Mouse (Mus musculus) heart, adult 2 months (tissue): ENCODE results near the gene Mgarp. TPM values are rescaled to one million over a fixed set of nuclear protein-coding genes. Genes with fewer than 3 reads are reported as not detected.
A peak's percentile ranks its signal among the peaks of the same experiment; 100 is the strongest.

Experiments used
- DNase-seq, 2 experiments: peaks; one replicate each; pipeline ENCODE4 v3.0.0; 2021
- H3K27ac ChIP-seq: fragments of 200-600 bp; 2 replicates; pipeline ENCODE4 v1.8.1; 2022
- H3K27me3 ChIP-seq: fragments of 200-500 bp; 2 replicates; pipeline ENCODE4 v1.6.1; 2012; ENCODE audit warnings: mild to moderate bottlenecking, low read length, inconsistent platforms, mixed read lengths; ENCODE audit not compliant: control insufficient read depth, insufficient read depth
- H3K36me3 ChIP-seq: fragments of 200-500 bp; 2 replicates; pipeline ENCODE4 v1.6.1; 2012; ENCODE audit warnings: low read length, inconsistent platforms; ENCODE audit not compliant: control insufficient read depth, insufficient read depth
- H3K4me1 ChIP-seq: fragments of 200-500 bp; 2 replicates; pipeline ENCODE4 v1.6.1; 2011; ENCODE audit warnings: low read length; ENCODE audit not compliant: control insufficient read depth, insufficient read depth
- H3K4me3 ChIP-seq: fragments of 200-600 bp; 2 replicates; pipeline ENCODE4 v1.8.1; 2022
- H3K79me2 ChIP-seq: fragments of 200-500 bp; replicated peaks from 2 replicates; pipeline ENCODE4 v1.6.1; 2012; ENCODE audit warnings: mild to moderate bottlenecking, inconsistent platforms, low read length, moderate library complexity, mixed read lengths; ENCODE audit not compliant: control insufficient read depth, insufficient read depth
- H3K9ac ChIP-seq: fragments of 200-500 bp; 2 replicates; pipeline ENCODE4 v1.6.1; 2012; ENCODE audit warnings: low read depth, mild to moderate bottlenecking, control low read depth, inconsistent platforms, low read length, mixed read lengths
- CTCF ChIP-seq: fragments of 200-600 bp; IDR thresholded peaks from 2 replicates; pipeline ENCODE4 v1.8.1; 2022; ENCODE audit warnings: antibody characterized with exemption, mild to moderate bottlenecking, moderate library complexity
- EP300 ChIP-seq: fragments of 200-500 bp; IDR thresholded peaks from 2 replicates; pipeline ENCODE4 v1.6.1; 2011; ENCODE audit warnings: low read depth, low read length, control low read depth; ENCODE audit not compliant: insufficient read depth
- POLR2A ChIP-seq: fragments of 200-500 bp; IDR thresholded peaks from 2 replicates; pipeline ENCODE4 v1.6.1; 2011; ENCODE audit warnings: mild to moderate bottlenecking, low read depth, low read length, control low read depth; ENCODE audit not compliant: insufficient read depth
- WGBS: fragments of 180-500 bp; shearing (Covaris S2); methylation state at CpG from one replicate; pipeline ENCODE4 v1.1.7; 2018; 5-methylcytosine and 5-hydroxymethylcytosine counted together
- intact Hi-C: fragments of 180-260 bp; cut with DNase I; formaldehyde crosslinking; loops from one replicate; pipeline ENCODE4 v1.15.1; 2025
- polyA plus RNA-seq: library from polyadenylated mRNA; depleted of rRNA; stranded (reverse); fragments of >200 nt; gene quantifications from 2 replicates; pipeline ENCODE4 v1.2.3, GENCODE M21; 2012
- total RNA-seq, 2 experiments: library from RNA; stranded (reverse); gene quantifications; 2 replicates each; pipeline ENCODE4 v1.2.3; 2021

Gene Mgarp
- total and polyA plus RNA-seq, 3 experiments, result 0.12 to 0.70 TPM; not detected in 1

- H3K4me3 ChIP-seq, result no peak overlapping the region
- no peak for DNase-seq
- 85% methylated on average over 12 of the region's 12 CpGs for WGBS
- no peak overlapping the region for H3K27ac ChIP-seq
- TF ChIP-seq CTCF (no peak), POLR2A (no peak), EP300 (no peak)
- intact Hi-C loops, result no loop called here
- H3K9ac ChIP-seq, result no peak overlapping the region
- H3K79me2 ChIP-seq, result no peaks in the 10 kb centered on the region
- no peaks in the 10 kb centered on the region for H3K36me3 ChIP-seq
- no peaks in the 10 kb centered on the region for H3K27me3 ChIP-seq
- H3K4me1 ChIP-seq, result no peaks in the 10 kb centered on the region; the same call in 1 of the 2 replicates
Observed at GRCm38 (mm10) chr3:51383409-51383808, 13.1 kb downstream of the Mgarp start.

DNA sequence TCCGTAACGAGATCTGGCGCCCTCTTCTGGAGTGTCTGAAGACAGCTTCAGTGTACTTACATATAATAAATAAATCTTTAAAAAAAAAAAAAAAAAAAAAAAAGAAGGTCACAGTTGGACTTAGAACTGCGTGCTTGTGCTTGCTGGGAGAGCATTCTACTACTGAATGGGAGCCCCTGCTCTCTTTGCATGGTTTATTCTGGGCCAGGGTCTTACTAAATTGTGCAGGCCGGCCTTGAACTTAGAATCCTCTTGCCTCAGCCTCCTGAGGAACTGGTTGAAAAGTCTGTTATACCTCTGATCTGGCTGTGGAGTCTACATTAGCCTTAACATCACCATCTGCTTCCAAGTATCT, 15.9 kb downstream of the Mgarp start:
- H3K4me1 ChIP-seq, result no peaks in the 10 kb centered on the region; the same call in 1 of the 2 replicates
- no peak for DNase-seq
- intact Hi-C loops, result no loop called here
- no peak overlapping the region for H3K4me3 ChIP-seq
- H3K36me3 ChIP-seq, result no peaks in the 10 kb centered on the region
- H3K9ac ChIP-seq, result no peak overlapping the region
- no peaks in the 10 kb centered on the region for H3K27me3 ChIP-seq
- H3K27ac ChIP-seq, result peak overlapping the region; percentile 31
- no peaks in the 10 kb centered on the region for H3K79me2 ChIP-seq
- WGBS, result 55% methylated on average over 5 of the region's 5 CpGs
- TF ChIP-seq CTCF, result no peak; the same call in none of the 2 replicates
- TF ChIP-seq EP300, result no peak
- no peak for TF ChIP-seq POLR2A

GRCm38 (mm10) chr3:51379786-51380659, 16.5 kb downstream of the Mgarp start:
- H3K4me1 ChIP-seq, result no peaks in the 10 kb centered on the region; the same call in 1 of the 2 replicates
- no peak overlapping the region for H3K27ac ChIP-seq
- no peak overlapping the region for H3K9ac ChIP-seq
- H3K36me3 ChIP-seq, result no peaks in the 10 kb centered on the region
- WGBS, result 52% methylated on average over 5 of the region's 5 CpGs
- TF ChIP-seq CTCF (peak; percentile 46; the same call in 1 of the 2 replicates), POLR2A (no peak)
- H3K27me3 ChIP-seq, result no peaks in the 10 kb centered on the region
- peak in 1 of 2 experiments; percentile 31 for DNase-seq
- H3K79me2 ChIP-seq, result no peaks in the 10 kb centered on the region
- no peak overlapping the region for H3K4me3 ChIP-seq
- intact Hi-C loops, result loop anchor here (2.0 kb wide), 2 partner anchors 17 to 29 kb away; partner anchors contain the start of genes Mgarp and Ndufc1

DNA sequence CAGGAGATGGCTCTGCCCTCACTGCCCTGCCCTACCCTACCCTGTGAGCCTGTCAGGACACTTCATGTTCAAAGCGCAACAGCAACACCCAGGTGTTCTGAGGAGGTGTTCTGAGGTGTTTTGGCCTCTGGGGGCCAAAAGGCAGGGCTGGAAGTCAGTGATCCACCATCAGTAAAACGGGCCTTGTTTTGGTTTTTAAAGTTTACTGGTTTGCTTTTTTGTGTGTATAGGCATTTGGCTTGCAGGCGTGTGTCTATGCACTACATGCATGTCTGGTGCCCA, 17.9 kb downstream of the Mgarp start:
- Histone ChIP-seq H3K79me2 (no peaks in the 10 kb centered on the region), H3K27me3 (no peaks in the 10 kb centered on the region), H3K36me3 (no peaks in the 10 kb centered on the region), H3K9ac (peak overlapping the region; percentile 53), H3K27ac (no peak overlapping the region; the same call in 1 of the 2 replicates), H3K4me1 (no peaks in the 10 kb centered on the region; the same call in 1 of the 2 replicates), H3K4me3 (no peak overlapping the region; the same call in 1 of the 2 replicates)
- TF ChIP-seq EP300 (no peak), POLR2A (no peak), CTCF (no peak)
- no peak for DNase-seq
- WGBS, result 86% methylated on average over 3 of the region's 3 CpGs
- intact Hi-C loops, result loop anchor here (2.0 kb wide), 2 partner anchors 18 to 30 kb away; partner anchors contain the start of genes Mgarp and Ndufc1

GRCm38 (mm10) chr3:51377878-51378664, 18.5 kb downstream of the Mgarp start:
- Histone ChIP-seq H3K36me3 (no peaks in the 10 kb centered on the region), H3K4me1 (no peaks in the 10 kb centered on the region; the same call in 1 of the 2 replicates), H3K27ac (peak overlapping the region; percentile 26; the same call in 1 of the 2 replicates), H3K79me2 (no peaks in the 10 kb centered on the region), H3K27me3 (no peaks in the 10 kb centered on the region), H3K4me3 (peak overlapping the region; percentile 36), H3K9ac (peak overlapping the region; percentile 53)
- intact Hi-C loops, result loop anchor here (2.0 kb wide), 2 partner anchors 19 to 31 kb away; partner anchors contain the start of genes Mgarp and Ndufc1
- TF ChIP-seq POLR2A (0 out of 2 replicates have a peak, but pooled peaks have one; percentile 13), CTCF (peak; percentile 80), EP300 (no peak)
- no peak for DNase-seq
- 19% methylated on average over 31 of the region's 31 CpGs for WGBS
